Mouse (Mus musculus) lung, postnatal 25 days (tissue): ENCODE measurements around the gene Rom1.
"Not testable (repeated sequence)": the region's sequence is repeated elsewhere in the genome, so short reads cannot be mapped to it uniquely, and the experiment has no call there.

Experiments
- DNase-seq: peaks from one replicate; pipeline ENCODE4 v3.0.0; 2022; ENCODE audit warnings: low spot score

Rom1 gene

DNA sequence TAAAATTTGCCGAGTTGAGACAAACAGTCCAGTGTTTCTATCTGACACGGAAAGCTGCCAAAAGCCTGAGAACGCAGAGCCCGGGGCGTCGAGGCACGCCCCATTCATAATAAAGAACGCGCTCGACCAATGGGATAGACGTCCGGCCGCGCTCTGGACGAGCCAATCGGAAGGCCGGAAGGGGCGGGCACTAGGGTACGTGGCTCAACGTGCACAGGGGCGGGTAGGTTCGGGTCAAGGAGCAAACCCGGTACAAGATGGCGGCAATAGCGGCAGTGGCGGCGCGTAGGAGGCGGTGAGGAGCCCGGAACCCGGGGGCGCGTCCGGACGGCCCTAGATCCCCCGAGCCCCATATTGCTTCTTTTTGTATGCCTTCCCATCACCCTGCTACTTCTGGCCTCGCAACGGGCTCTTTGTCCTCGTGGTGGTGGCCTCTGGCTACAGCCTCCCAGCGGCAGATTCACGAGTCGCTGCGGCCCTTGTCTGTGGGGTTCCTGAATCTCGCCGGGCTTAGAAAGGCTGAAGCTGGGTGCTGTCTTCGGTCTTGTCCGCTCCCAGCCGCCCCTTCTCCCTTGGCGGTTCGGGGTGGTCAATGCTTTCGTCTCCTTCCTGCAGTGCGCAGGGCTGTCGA, 31.2 kb downstream of the Rom1 start, which contains the start of gene Ganab:
Gene Ganab, plus strand, starts transcription at position 207 of the 631 bp plus-strand sequence.
- peak; percentile 98 for DNase-seq

DNA sequence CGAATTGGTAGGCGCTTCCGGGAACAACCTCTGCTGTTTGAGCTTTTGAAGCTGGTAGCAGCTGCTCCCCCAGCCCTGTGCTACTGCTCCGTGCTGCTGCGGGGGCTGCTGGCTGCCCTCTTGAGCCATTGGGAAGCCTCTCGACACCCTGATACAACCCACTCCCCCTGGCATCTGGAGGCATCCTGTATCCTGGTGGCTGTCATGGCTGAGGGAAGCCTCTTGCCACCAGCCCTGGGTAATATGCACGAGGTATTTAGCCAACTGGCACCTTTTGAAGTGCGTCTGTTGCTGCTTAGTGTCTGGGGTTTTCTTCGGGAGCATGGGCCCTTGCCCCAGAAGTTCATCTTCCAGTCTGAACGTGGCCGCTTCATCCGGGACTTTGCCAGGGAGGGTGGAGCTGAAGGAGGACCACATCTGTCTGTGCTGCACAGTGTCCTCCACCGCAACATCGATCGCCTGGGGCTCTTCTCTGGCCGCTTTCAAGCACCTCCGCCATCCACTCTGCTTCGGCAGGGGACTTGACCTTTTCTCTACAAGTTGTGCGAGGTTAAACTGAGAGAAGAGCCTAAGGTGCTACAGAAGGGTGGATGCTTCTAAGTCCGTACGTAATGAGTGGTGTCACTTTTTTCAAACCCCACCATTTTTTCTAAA, 31.8 kb downstream of the Rom1 start:
- not testable (repeated sequence) for DNase-seq

DNA sequence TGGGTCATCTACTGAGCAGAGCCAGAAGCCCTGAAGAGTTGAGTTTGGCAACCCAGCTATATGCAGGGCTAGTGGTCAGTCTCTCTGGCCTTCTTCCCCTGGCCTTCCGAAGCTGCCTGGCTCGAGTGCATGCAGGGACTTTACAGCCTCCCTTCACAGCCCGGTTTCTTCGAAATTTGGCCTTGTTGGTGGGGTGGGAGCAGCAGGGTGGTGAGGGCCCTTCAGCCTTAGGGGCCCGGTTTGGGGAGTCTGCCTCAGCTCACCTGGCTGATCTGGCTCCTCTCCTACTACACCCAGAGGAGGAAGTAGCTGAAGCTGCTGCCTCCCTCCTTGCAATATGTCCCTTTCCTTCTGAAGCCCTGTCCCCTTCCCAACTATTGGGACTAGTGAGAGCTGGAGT, 32.9 kb downstream of the Rom1 start:
- DNase-seq, result not testable (repeated sequence)

DNA sequence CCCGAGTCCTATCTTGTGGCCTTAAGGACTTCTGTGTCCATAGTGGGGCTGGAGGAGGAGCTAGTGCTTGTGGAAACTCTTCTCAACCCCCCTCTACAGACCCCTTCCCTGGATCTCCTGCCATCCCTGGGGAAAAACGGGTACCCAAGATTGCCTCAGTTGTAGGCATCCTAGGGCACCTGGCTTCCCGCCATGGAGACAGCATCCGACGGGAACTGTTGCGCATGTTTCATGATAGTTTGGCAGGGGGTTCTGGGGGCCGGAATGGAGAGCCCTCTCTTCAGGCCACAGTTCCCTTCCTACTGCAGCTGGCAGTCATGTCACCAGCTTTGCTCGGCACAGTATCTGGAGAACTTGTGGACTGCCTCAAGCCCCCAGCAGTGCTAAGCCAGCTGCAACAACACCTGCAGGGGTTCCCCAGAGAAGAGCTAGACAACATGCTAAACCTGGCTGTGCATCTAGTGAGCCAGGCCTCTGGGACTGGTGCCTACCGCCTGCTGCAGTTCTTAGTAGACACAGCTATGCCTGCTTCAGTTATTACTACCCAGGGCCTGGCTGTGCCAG, 33.7 kb downstream of the Rom1 start:
- DNase-seq, result no peak

GRCm38 (mm10) chr19:8892829-8893766, 36.1 kb downstream of the Rom1 start, which contains the start of gene Ints5:
Ints5 (plus strand) TSS chr19:8893005.
- peak; percentile 88 for DNase-seq

GRCm38 (mm10) chr19:8888511-8889385, 40.4 kb downstream of the Rom1 start, which contains the start of the genes 1810009A15Rik and Gm49416:
1810009A15Rik (plus strand) TSS chr19:8888853.
Gm49416 (plus strand) TSS chr19:8888926.
- DNase-seq, result peak; percentile 96

DNA sequence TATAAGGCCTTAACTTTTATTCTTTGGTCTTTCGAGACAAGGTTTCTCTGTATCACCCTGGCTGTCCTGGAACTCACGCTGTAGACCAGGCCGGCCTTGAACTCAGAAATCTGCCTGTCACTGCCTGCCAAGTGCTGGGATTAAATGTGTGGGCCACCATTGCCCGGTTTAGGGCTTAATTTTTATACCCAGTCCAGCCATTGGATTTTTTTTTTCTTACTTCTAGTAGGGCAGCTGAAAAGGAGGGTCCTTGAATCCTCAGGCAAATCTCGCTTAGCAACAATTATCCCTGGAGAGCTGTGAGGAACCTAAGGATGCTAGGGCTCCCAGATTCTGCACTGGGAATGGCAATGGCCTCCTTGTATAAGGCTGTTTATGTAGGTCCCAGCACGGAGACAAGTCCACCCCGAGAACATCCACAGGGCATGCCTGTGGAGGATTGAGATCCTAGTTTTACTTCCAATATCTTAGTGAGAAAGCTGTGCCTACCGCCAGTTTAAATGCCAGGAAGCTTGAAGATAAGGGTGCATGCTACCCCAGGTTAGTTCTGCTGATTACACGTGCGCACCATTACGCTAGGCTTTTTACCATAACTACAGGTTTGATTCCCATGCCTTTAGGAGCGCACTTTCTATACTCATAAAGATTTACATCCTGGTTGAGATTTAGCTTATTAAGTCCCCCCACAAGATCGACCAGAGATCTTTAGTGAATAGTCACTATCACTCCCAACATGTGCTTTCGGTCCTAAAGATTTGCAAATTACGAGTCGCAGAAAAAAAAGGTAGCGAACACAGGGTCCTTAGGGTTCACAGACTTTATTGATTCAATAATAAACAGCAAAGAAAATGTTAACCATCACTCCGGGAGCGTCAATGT, 41.3 kb downstream of the Rom1 start:
- no peak for DNase-seq

DNA sequence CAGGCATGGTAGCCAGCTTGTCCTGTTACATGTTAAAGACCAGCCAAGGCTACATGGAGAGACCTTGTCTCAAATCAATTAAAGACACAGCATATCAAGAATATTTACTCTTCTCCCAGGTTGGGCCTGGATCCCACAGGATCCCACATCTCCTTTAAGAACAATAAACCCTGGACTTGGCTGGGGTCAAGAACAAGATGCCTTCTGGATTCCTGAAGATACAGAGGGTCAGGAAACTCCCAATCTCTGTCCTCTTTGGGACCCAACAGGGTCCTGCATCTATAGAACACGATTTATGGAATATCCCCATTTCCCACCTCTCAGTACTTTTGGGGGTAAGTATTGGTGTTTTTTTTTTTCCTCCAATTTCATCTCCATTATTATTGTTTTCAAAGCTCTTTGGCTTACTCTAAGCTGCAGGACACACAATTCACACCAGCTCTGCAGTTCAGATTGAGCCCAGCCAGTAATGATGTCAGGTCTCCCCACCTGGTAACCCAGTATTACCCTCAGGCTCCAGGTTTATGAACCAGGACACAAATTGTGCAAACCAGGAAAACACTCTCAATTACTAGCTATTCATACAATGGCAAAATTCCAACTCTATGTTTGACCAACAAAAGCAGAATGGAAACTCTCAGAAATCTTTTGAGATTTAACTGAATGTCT, 42.1 kb downstream of the Rom1 start:
- no peak for DNase-seq

GRCm38 (mm10) chr19:8883616-8884015, 45.5 kb downstream of the Rom1 start, which contains the start of the genes Lbhd1 and Gm49403:
Lbhd1 (plus strand) TSS chr19:8883732.
Gm49403 (plus strand) TSS chr19:8883930.
- no peak for DNase-seq

DNA sequence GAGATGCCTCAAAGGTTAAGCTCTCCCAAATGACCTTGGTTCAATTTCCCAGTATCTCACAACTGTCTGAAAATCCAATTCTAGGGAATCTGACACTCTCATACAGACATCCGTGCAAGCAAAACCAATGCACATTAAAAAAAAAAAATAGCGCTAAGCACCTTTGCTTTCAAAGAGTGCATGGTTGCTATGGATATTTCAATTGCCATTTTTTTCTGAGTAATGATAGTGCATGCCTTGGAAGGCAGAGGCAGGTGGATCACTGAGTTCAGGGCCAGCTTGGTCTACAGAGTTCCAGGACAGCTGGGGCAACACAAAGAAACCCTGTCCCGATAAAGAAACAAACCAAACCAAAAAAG, 48.1 kb downstream of the Rom1 start:
- DNase-seq, result no peak

- peak; percentile 94 for DNase-seq
Observed at GRCm38 (mm10) chr19:8880311-8881033, 48.7 kb downstream of the Rom1 start, which contains the start of gene Uqcc3. Uqcc3 (minus strand) TSS chr19:8880923.
